Mouse (Mus musculus): Measurements from ENCODE around the gene Srsf6. TPM values are rescaled to one million over a fixed set of nuclear protein-coding genes. Genes with fewer than 3 reads are reported as not detected.
A peak's percentile ranks its signal among the peaks of the same experiment; 100 is the strongest.

Srsf6 gene
- polyA plus RNA-seq, 1 experiment from 2014 or later = 118 TPM

DNA sequence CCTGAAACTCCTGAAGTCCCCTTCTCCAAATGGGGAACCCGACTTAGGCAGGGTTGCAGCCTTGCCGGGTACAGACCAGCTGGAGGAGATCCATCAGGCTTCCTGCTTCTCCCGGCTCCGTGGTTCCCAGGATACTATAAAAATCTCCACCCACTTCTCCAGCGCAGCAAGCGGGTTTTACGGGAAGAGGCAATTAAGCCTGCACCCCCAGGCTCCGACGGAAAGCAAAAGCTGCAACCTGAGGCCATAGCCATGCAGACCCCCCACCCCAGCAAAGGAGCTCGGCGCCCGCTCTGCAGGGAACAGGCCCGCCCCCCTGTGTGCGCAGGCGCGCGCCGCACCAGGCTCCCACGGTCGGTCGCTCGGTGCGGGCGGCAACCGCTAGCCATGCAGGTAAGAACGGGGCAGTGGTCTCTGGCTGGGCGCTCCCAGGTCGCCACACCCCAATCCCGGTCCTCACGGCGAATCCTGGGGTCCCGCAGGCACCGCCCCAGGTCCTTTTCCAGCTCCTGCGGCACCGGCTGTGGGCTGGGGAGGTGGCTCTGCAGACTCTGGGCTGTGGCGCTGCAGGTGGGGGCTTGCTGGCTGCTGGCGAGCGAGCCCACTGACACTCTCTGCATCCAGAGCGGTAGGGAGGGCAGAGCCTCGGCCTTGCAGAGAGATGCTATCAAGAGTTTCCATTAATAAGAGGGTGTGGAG is 12.0 kb downstream of the Srsf6 start, which contains the start of gene L3mbtl1:
Gene L3mbtl1, plus strand, starts transcription at position 325 of the 699 bp plus-strand sequence.
- peak; percentile 90 for ATAC-seq

GRCm38 (mm10) chr2:162943931-162944330 is 12.6 kb downstream of the Srsf6 start:
- ATAC-seq = peak; percentile 25; the same call in 1 of the 2 replicates
- Histone ChIP-seq H3K4me3 (ENCODE audit: low read depth, low read length) (peak overlapping the region; percentile 55), H3K27ac (ENCODE audit: low read length) (peak overlapping the region; percentile 75; the same call in 1 of the 2 replicates), H3K4me2 (ENCODE audit: low read length) (peak overlapping the region; percentile 89), H3K4me1 (ENCODE audit: control insufficient read depth, insufficient read depth, low read length) (peaks cover 6% of the 10 kb centered on the region; the same call in 1 of the 2 replicates), H3K36me3 (ENCODE audit: control insufficient read depth, insufficient read depth, low read length) (peaks cover 6% of the 10 kb centered on the region), H3K9me3 (replicated peaks; ENCODE audit: control insufficient read depth, low read length, poor library complexity, severe bottlenecking) (no peaks in the 10 kb centered on the region), H3K27me3 (ENCODE audit: control insufficient read depth, insufficient read depth, low read depth, low read length) (no peaks in the 10 kb centered on the region; the same call in 1 of the 2 replicates), H3K9ac (ENCODE audit: low read depth, low read length) (peak overlapping the region; percentile 69)
- 8% methylated on average over 11 of the region's 11 CpGs for WGBS

More for the DNA sequence above, 12.0 kb downstream of the Srsf6 start, which contains the start of gene L3mbtl1:
- Histone ChIP-seq H3K4me1 (ENCODE audit: control insufficient read depth, insufficient read depth, low read length) (peaks cover 6% of the 10 kb centered on the region; the same call in 1 of the 2 replicates), H3K36me3 (ENCODE audit: control insufficient read depth, insufficient read depth, low read length) (peaks cover 9% of the 10 kb centered on the region), H3K27me3 (ENCODE audit: control insufficient read depth, insufficient read depth, low read depth, low read length) (no peaks in the 10 kb centered on the region; the same call in 1 of the 2 replicates), H3K4me3 (ENCODE audit: low read depth, low read length) (peak within 1 kb of the TSS; percentile 55), H3K9me3 (replicated peaks; ENCODE audit: control insufficient read depth, low read length, poor library complexity, severe bottlenecking) (no peaks in the 10 kb centered on the region), H3K27ac (ENCODE audit: low read length) (peak within 1 kb of the TSS; percentile 75), H3K9ac (ENCODE audit: low read depth, low read length) (peak within 1 kb of the TSS; percentile 69), H3K4me2 (ENCODE audit: low read length) (peak within 1 kb of the TSS; percentile 89)
- WGBS = under 1% methylated on average over 39 of the region's 40 CpGs

DNA sequence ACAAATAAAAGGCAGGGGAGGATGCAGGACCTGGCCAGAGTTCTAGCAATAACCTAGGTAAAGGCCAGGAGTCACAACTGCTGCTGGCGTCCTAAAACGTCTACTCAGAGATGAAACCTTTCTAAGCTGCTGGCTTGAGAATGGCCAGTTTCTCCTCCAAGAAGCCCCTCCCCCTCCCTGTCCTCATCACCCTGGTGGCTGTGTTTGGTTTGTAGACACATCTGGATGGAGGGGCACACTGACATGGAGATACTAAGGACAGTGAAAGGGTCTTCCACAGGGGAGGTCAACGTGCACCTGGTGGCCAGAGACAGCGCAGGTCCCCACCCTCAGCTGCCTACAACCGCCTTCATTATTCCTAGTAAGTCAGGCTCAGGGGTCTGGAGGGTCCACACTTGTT is 15.6 kb downstream of the Srsf6 start:
- no peak overlapping the region for H3K27ac ChIP-seq (ENCODE audit: low read length)
- 91% methylated on average over 5 of the region's 5 CpGs for WGBS

DNA sequence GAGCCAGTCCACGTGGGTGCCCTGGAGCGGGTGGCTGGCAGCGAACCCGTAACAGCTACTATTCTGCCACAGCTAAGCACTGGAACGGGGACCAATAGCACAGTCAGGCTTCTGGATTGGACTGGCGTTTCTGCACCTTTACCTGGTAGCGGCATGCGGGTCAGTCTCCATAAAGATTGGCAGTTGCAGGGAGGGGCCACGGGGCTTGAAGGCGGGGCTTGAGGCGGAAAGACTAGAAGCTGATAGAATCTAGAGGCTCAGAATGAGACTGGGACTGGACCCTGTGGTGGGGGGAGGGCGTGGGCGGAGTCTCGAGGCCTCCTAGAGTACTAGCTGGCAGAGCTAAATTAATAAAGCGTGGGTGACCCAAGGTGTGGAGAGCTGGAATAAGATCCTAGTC is 16.4 kb downstream of the Srsf6 start:
- Histone ChIP-seq H3K9ac (ENCODE audit: low read depth, low read length) (no peak overlapping the region), H3K9me3 (replicated peaks; ENCODE audit: control insufficient read depth, low read length, poor library complexity, severe bottlenecking) (no peaks in the 10 kb centered on the region), H3K4me2 (ENCODE audit: low read length) (peak overlapping the region; percentile 42), H3K27me3 (ENCODE audit: control insufficient read depth, insufficient read depth, low read depth, low read length) (no peaks in the 10 kb centered on the region), H3K4me3 (ENCODE audit: low read depth, low read length) (peak overlapping the region; percentile 9), H3K4me1 (ENCODE audit: control insufficient read depth, insufficient read depth, low read length) (0 out of 2 replicates have a peak, but pooled peaks cover 2% of the 10 kb centered on the region), H3K27ac (ENCODE audit: low read length) (no peak overlapping the region), H3K36me3 (ENCODE audit: control insufficient read depth, insufficient read depth, low read length) (no peaks in the 10 kb centered on the region)
- 34% methylated on average over 15 of the region's 15 CpGs for WGBS
- ATAC-seq = no peak

More for the DNA sequence above, 15.6 kb downstream of the Srsf6 start:
- Histone ChIP-seq H3K9me3 (replicated peaks; ENCODE audit: control insufficient read depth, low read length, poor library complexity, severe bottlenecking) (no peaks in the 10 kb centered on the region), H3K36me3 (ENCODE audit: control insufficient read depth, insufficient read depth, low read length) (no peaks in the 10 kb centered on the region), H3K4me3 (ENCODE audit: low read depth, low read length) (no peak overlapping the region), H3K9ac (ENCODE audit: low read depth, low read length) (no peak overlapping the region), H3K4me1 (ENCODE audit: control insufficient read depth, insufficient read depth, low read length) (peaks cover 6% of the 10 kb centered on the region; the same call in 1 of the 2 replicates), H3K27me3 (ENCODE audit: control insufficient read depth, insufficient read depth, low read depth, low read length) (no peaks in the 10 kb centered on the region), H3K4me2 (ENCODE audit: low read length) (no peak overlapping the region)
- no peak for ATAC-seq

DNA sequence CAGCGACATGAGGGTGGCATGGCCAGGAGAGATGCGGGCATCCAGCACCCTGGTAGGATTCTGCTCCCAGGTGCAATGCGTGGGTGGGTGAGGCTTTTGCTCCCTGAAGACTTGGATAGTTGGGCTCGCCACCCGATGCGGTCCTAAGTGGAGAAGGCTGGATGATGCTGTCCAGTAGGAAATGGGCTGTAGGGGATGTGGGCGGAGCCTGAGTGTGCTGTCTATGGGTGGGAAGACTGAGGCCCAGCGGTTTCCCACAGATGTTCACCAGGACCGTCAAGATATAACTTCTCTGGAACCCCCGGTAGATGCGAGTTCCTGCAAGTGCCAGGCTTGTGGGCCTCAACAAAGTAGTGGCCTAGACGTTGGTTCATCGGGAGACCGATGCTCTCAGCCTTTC is 16.9 kb downstream of the Srsf6 start:
- no peaks in the 10 kb centered on the region for H3K9me3 ChIP-seq (replicated peaks; ENCODE audit: control insufficient read depth, low read length, poor library complexity, severe bottlenecking)
- no peaks in the 10 kb centered on the region for H3K27me3 ChIP-seq (ENCODE audit: control insufficient read depth, insufficient read depth, low read depth, low read length)
- no peak overlapping the region for H3K27ac ChIP-seq (ENCODE audit: low read length)
- WGBS = 61% methylated on average over 14 of the region's 14 CpGs
- no peak overlapping the region for H3K9ac ChIP-seq (ENCODE audit: low read depth, low read length)
- no peak for ATAC-seq
- H3K4me1 ChIP-seq (ENCODE audit: control insufficient read depth, insufficient read depth, low read length) = no peaks in the 10 kb centered on the region
- peak overlapping the region; percentile 9; the same call in 1 of the 2 replicates for H3K4me3 ChIP-seq (ENCODE audit: low read depth, low read length)
- no peaks in the 10 kb centered on the region for H3K36me3 ChIP-seq (ENCODE audit: control insufficient read depth, insufficient read depth, low read length)
- peak overlapping the region; percentile 42 for H3K4me2 ChIP-seq (ENCODE audit: low read length)

GRCm38 (mm10) chr2:162950776-162951175 is 19.4 kb downstream of the Srsf6 start:
- 90% methylated on average over 2 of the region's 2 CpGs for WGBS
- no peaks in the 10 kb centered on the region for H3K4me1 ChIP-seq (ENCODE audit: control insufficient read depth, insufficient read depth, low read length)
- H3K27me3 ChIP-seq (ENCODE audit: control insufficient read depth, insufficient read depth, low read depth, low read length) = no peaks in the 10 kb centered on the region
- ATAC-seq = no peak
- H3K4me2 ChIP-seq (ENCODE audit: low read length) = no peak overlapping the region
- no peak overlapping the region for H3K4me3 ChIP-seq (ENCODE audit: low read depth, low read length)
- no peaks in the 10 kb centered on the region for H3K9me3 ChIP-seq (replicated peaks; ENCODE audit: control insufficient read depth, low read length, poor library complexity, severe bottlenecking)
- H3K9ac ChIP-seq (ENCODE audit: low read depth, low read length) = no peak overlapping the region
- H3K36me3 ChIP-seq (ENCODE audit: control insufficient read depth, insufficient read depth, low read length) = no peaks in the 10 kb centered on the region
- H3K27ac ChIP-seq (ENCODE audit: low read length) = no peak overlapping the region

DNA sequence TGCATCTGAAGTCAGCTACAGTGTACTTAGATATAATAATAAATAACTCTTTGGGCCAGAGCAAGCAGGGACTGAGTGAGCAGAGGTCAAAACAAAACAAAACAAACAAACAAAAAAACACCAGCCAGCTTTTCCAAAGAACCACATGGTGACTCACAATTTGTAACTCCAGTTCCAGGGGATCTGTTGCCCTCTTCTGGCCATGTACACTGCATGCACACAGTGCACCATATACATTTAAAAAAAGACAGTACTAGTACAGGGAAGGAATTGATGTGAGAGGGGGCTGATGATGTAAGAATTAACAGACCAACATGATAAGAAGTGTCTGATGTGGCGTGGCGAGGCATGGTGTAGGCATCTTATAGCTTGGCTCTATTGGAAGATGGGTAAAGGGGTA is 25.5 kb downstream of the Srsf6 start:
- H3K9me3 ChIP-seq (replicated peaks; ENCODE audit: control insufficient read depth, low read length, poor library complexity, severe bottlenecking) = no peaks in the 10 kb centered on the region
- H3K4me1 ChIP-seq (ENCODE audit: control insufficient read depth, insufficient read depth, low read length) = no peaks in the 10 kb centered on the region
- no peak overlapping the region for H3K4me3 ChIP-seq (ENCODE audit: low read depth, low read length)
- no peaks in the 10 kb centered on the region for H3K36me3 ChIP-seq (ENCODE audit: control insufficient read depth, insufficient read depth, low read length)
- H3K4me2 ChIP-seq (ENCODE audit: low read length) = no peak overlapping the region
- no peaks in the 10 kb centered on the region for H3K27me3 ChIP-seq (ENCODE audit: control insufficient read depth, insufficient read depth, low read depth, low read length)
- H3K27ac ChIP-seq (ENCODE audit: low read length) = no peak overlapping the region
- no peak for ATAC-seq
- WGBS = 99% methylated on average over 2 of the region's 2 CpGs
- no peak overlapping the region for H3K9ac ChIP-seq (ENCODE audit: low read depth, low read length)

GRCm38 (mm10) chr2:162961321-162961720 is 30.0 kb downstream of the Srsf6 start:
- WGBS = 82% methylated on average over 8 of the region's 10 CpGs
- no peaks in the 10 kb centered on the region for H3K4me1 ChIP-seq (ENCODE audit: control insufficient read depth, insufficient read depth, low read length)
- H3K36me3 ChIP-seq (ENCODE audit: control insufficient read depth, insufficient read depth, low read length) = no peaks in the 10 kb centered on the region; the same call in 1 of the 2 replicates
- no peak overlapping the region for H3K27ac ChIP-seq (ENCODE audit: low read length)
- no peak for ATAC-seq
- no peak overlapping the region for H3K4me3 ChIP-seq (ENCODE audit: low read depth, low read length)
- H3K4me2 ChIP-seq (ENCODE audit: low read length) = no peak overlapping the region
- no peaks in the 10 kb centered on the region for H3K9me3 ChIP-seq (replicated peaks; ENCODE audit: control insufficient read depth, low read length, poor library complexity, severe bottlenecking)
- no peaks in the 10 kb centered on the region for H3K27me3 ChIP-seq (ENCODE audit: control insufficient read depth, insufficient read depth, low read depth, low read length)
- no peak overlapping the region for H3K9ac ChIP-seq (ENCODE audit: low read depth, low read length)

- Histone ChIP-seq H3K9ac (ENCODE audit: low read depth, low read length) (no peak overlapping the region), H3K9me3 (replicated peaks; ENCODE audit: control insufficient read depth, low read length, poor library complexity, severe bottlenecking) (no peaks in the 10 kb centered on the region), H3K4me2 (ENCODE audit: low read length) (no peak overlapping the region), H3K27ac (ENCODE audit: low read length) (no peak overlapping the region), H3K36me3 (ENCODE audit: control insufficient read depth, insufficient read depth, low read length) (no peaks in the 10 kb centered on the region; the same call in 1 of the 2 replicates), H3K4me1 (ENCODE audit: control insufficient read depth, insufficient read depth, low read length) (no peaks in the 10 kb centered on the region), H3K27me3 (ENCODE audit: control insufficient read depth, insufficient read depth, low read depth, low read length) (no peaks in the 10 kb centered on the region), H3K4me3 (ENCODE audit: low read depth, low read length) (no peak overlapping the region)
- 89% methylated on average over 2 of the region's 2 CpGs for WGBS
- no peak for ATAC-seq
These were observed 35.4 kb downstream of the Srsf6 start for GRCm38 (mm10) chr2:162966734-162967133.
